8 mouse cellular contexts compared by ENCODE assay signal in genomic region chr13:75798413-75799302, GRCm38 (mm10). TPM values are rescaled to one million over a fixed set of nuclear protein-coding genes. Genes with fewer than 3 reads are reported as not detected.
A peak's percentile ranks its signal among the peaks of the same experiment; 100 is the strongest.
DNase-seq lines count a peak whose midpoint lies in the region; ATAC-seq and TF ChIP-seq lines count a peak whose summit lies in the region.

No protein-coding gene starts in this region.

- no peaks in the 10 kb centered on the region for H3K36me3 ChIP-seq in intestine, postnatal 0 days (ENCODE audit: control insufficient read depth, insufficient read depth)
- no peaks in the 10 kb centered on the region for H3K36me3 ChIP-seq in forebrain, embryonic 10.5 days (replicated peaks)

- intact Hi-C loops in left cerebral cortex, adult 2 months (cut with DNase I): loop anchor here (1.0 to 10.0 kb wide), 4 partner anchors 79 to 1161 kb away; partner anchors contain the start of gene Erap1
- intact Hi-C loops in left cerebral cortex, postnatal 4 days (cut with DNase I): loop anchor here (10.0 kb wide), 1 partner anchor 934 kb away; no protein-coding TSS in a partner anchor

- no peak for DNase-seq in left cerebral cortex, adult 2 months (ENCODE audit: extremely low spot score in 1 of 2, low spot score in 2 of 2)
- DNase-seq in left cerebral cortex, postnatal 4 days: no peak
- peak; percentile 39 for DNase-seq in R1 (ENCODE audit: low read depth, low spot score)
- DNase-seq in naive thymus-derived CD4-positive, alpha-beta T cell, adult 2 months (ENCODE audit: low read depth): peak; percentile 9
- no peak for DNase-seq in layer of hippocampus, postnatal 25 days (ENCODE audit: extremely low spot score in 1 of 2, low spot score in 1 of 2)
- DNase-seq in forebrain, embryonic 10.5 days (ENCODE audit: extremely low spot score, low spot score): no peak
- no peak for DNase-seq in right cerebral cortex, postnatal 10 days (ENCODE audit: low spot score in 2 of 2)

- 0 out of 2 replicates have a peak, but pooled peaks cover 2% of the 10 kb centered on the region for H3K4me1 ChIP-seq in intestine, postnatal 0 days (replicated peaks; ENCODE audit: control insufficient read depth, insufficient read depth, low read length)
- H3K4me1 ChIP-seq in forebrain, embryonic 10.5 days: 0 out of 2 replicates have a peak, but pooled peaks cover 5% of the 10 kb centered on the region

- no peak for ATAC-seq in intestine, postnatal 0 days

- no peak overlapping the region for H3K9ac ChIP-seq in intestine, postnatal 0 days (ENCODE audit: low read depth, low read length)

- no peak overlapping the region for H3K4me2 ChIP-seq in intestine, postnatal 0 days (replicated peaks; ENCODE audit: low read depth)

- no peaks in the 10 kb centered on the region for H3K27me3 ChIP-seq in intestine, postnatal 0 days (replicated peaks; ENCODE audit: control insufficient read depth, insufficient read depth, low read length)
- no peaks in the 10 kb centered on the region for H3K27me3 ChIP-seq in forebrain, embryonic 10.5 days (ENCODE audit: poor library complexity, severe bottlenecking)

- H3K9me3 ChIP-seq in intestine, postnatal 0 days (ENCODE audit: control insufficient read depth): no peaks in the 10 kb centered on the region
- H3K9me3 ChIP-seq in forebrain, embryonic 10.5 days: no peaks in the 10 kb centered on the region

- 63% methylated on average over 7 of the region's 7 CpGs for WGBS in intestine, postnatal 0 days
- WGBS in forebrain, embryonic 10.5 days: 82% methylated on average over 7 of the region's 7 CpGs

- TF ChIP-seq CTCF in left cerebral cortex, adult 2 months (IDR thresholded peaks at IDR 0.05): no peak
- TF ChIP-seq CTCF in intestine, postnatal 0 days (IDR thresholded peaks at IDR 0.05; ENCODE audit: low read depth): peak; percentile 52

- H3K27ac ChIP-seq in left cerebral cortex, adult 2 months: peak overlapping the region; percentile 61; the same call in 1 of the 2 replicates
- no peak overlapping the region for H3K27ac ChIP-seq in intestine, postnatal 0 days (ENCODE audit: low read depth, low read length)
- H3K27ac ChIP-seq in forebrain, embryonic 10.5 days: no peak overlapping the region

- H3K4me3 ChIP-seq in left cerebral cortex, adult 2 months: no peak overlapping the region
- no peak overlapping the region for H3K4me3 ChIP-seq in intestine, postnatal 0 days (ENCODE audit: low read depth, low read length)
- no peak overlapping the region for H3K4me3 ChIP-seq in forebrain, embryonic 10.5 days

RNA-seq across cellular contexts. Expression of gene Glrx, which starts 41.0 kb away (rescaled TPM):
- 10 to 100 TPM; 46.8 to 48.4 TPM for total RNA-seq in left cerebral cortex, adult 2 months (2021)
- 10 to 100 TPM; 35.0 to 36.1 TPM for total RNA-seq in left cerebral cortex, postnatal 4 days (2021)
- polyA plus RNA-seq in intestine, postnatal 0 days (2015; fragmentation: Nextera tagmentation; extraction: Ambion mirVana): 609 and 611 TPM in 2 replicates
- total RNA-seq in layer of hippocampus, postnatal 25 days (2021): 10 to 100 TPM; 47.8 to 52.3 TPM
- polyA plus RNA-seq in forebrain, embryonic 10.5 days (2016; fragmentation: Nextera tagmentation; extraction: Ambion mirVana): 20.6 and 23.5 TPM in 2 replicates

Comparison
In these comparisons a context has a peak if more than half of its experiments do, and no peak if none do; other contexts are left out.
1. DNase-seq: peak in R1 (single experiment) and naive thymus-derived CD4-positive, alpha-beta T cell, adult 2 months (single experiment); none in left cerebral cortex, adult 2 months (0 of 2), left cerebral cortex, postnatal 4 days (single experiment), layer of hippocampus, postnatal 25 days (0 of 2), forebrain, embryonic 10.5 days (single experiment) and right cerebral cortex, postnatal 10 days (0 of 2).